Mouse (Mus musculus) neural tube, embryonic 11.5 days (tissue): ENCODE results near the gene Mrps26. TPM values are rescaled to one million over a fixed set of nuclear protein-coding genes. Genes with fewer than 3 reads are reported as not detected.
A peak's percentile ranks its signal among the peaks of the same experiment; 100 is the strongest.
"Not testable (repeated sequence)": the region's sequence is repeated elsewhere in the genome, so short reads cannot be mapped to it uniquely, and the experiment has no call there.

Experiments
- ATAC-seq: fragments of 200-750 bp; cut with Nextera tagmentation; 2 replicates; pipeline ENCODE4 v1.8.0; 2017; ENCODE audit warnings: moderate number of reproducible peaks, mild to moderate bottlenecking, moderate TSS enrichment, moderate library complexity; ENCODE audit not compliant: insufficient read depth, low FRiP score, low TSS enrichment
- DNase-seq: peaks from one replicate; pipeline ENCODE4 v3.0.0-alpha.2; 2015; ENCODE audit warnings: low spot score
- H3K27ac ChIP-seq: fragments of 300-500 bp; sonication (generic); 2 replicates; pipeline ENCODE4 v1.5.1; 2014; ENCODE audit warnings: low read depth, mild to moderate bottlenecking, low read length
- H3K27me3 ChIP-seq: fragments of 300-500 bp; sonication (generic); 2 replicates; pipeline ENCODE4 v1.6.1; 2014; ENCODE audit warnings: mild to moderate bottlenecking, low read length, mixed read lengths; ENCODE audit not compliant: control insufficient read depth, insufficient read depth
- H3K36me3 ChIP-seq: fragments of 300-500 bp; sonication (generic); 2 replicates; pipeline ENCODE4 v1.6.1; 2014; ENCODE audit warnings: mild to moderate bottlenecking, low read length, moderate library complexity, mixed read lengths; ENCODE audit not compliant: control insufficient read depth, insufficient read depth
- H3K4me1 ChIP-seq: fragments of 300-500 bp; sonication (generic); 2 replicates; pipeline ENCODE4 v1.6.1; 2014; ENCODE audit warnings: low read length, mixed read lengths; ENCODE audit not compliant: control insufficient read depth, insufficient read depth
- H3K4me2 ChIP-seq: fragments of 300-500 bp; sonication (generic); 2 replicates; pipeline ENCODE4 v1.6.1; 2014; ENCODE audit warnings: low read depth, mild to moderate bottlenecking, moderate library complexity
- H3K4me3 ChIP-seq: fragments of 300-500 bp; sonication (generic); 2 replicates; pipeline ENCODE4 v1.5.1; 2014; ENCODE audit warnings: low read depth, low read length
- H3K9ac ChIP-seq: fragments of 300-500 bp; sonication (generic); 2 replicates; pipeline ENCODE4 v1.6.1; 2014; ENCODE audit warnings: mild to moderate bottlenecking, low read length
- H3K9me3 ChIP-seq: fragments of 300-500 bp; sonication (generic); 2 replicates; pipeline ENCODE4 v1.6.1; 2016; ENCODE audit warnings: low read length; ENCODE audit not compliant: control insufficient read depth
- WGBS: fragments of 180-500 bp; shearing (Covaris S2); extraction: QIAGEN DNeasy Blood & Tissue Kit; methylation state at CpG from one replicate; pipeline ENCODE4 v1.1.7; 2014; 5-methylcytosine and 5-hydroxymethylcytosine counted together
- polyA plus RNA-seq: library from polyadenylated mRNA; unstranded; fragments of >200 nt; fragmentation: Nextera tagmentation; extraction: Ambion mirVana; gene quantifications from 2 replicates; pipeline ENCODE4 v1.2.1, GENCODE M21; 2014

Mrps26 gene
- 77.0 and 85.8 TPM in 2 replicates for polyA plus RNA-seq

GRCm38 (mm10) chr2:130563212-130564055, at the start of gene Mrps26:
Gene Mrps26, plus strand, starts transcription at chr2:130563742.
- H3K4me3 ChIP-seq = peak within 1 kb of the TSS; percentile 91
- H3K36me3 ChIP-seq = peaks cover 2% of the 10 kb centered on the region; the same call in 1 of the 2 replicates
- DNase-seq = peak; percentile 94
- WGBS = under 1% methylated on average over 55 of the region's 61 CpGs
- H3K4me1 ChIP-seq = 0 out of 2 replicates have a peak, but pooled peaks cover 2% of the 10 kb centered on the region
- H3K9me3 ChIP-seq = no peaks in the 10 kb centered on the region
- peak; percentile 96 for ATAC-seq
- H3K4me2 ChIP-seq = peak within 1 kb of the TSS; percentile 80
- no peak within 1 kb of the TSS for H3K27ac ChIP-seq
- H3K27me3 ChIP-seq = no peaks in the 10 kb centered on the region
- H3K9ac ChIP-seq = peak within 1 kb of the TSS; percentile 83

GRCm38 (mm10) chr2:130513907-130514306, 49.6 kb upstream of the Mrps26 start:
- no peak for ATAC-seq
- 95% methylated on average over 8 of the region's 8 CpGs for WGBS
- H3K9ac ChIP-seq = no peak overlapping the region
- H3K9me3 ChIP-seq = no peaks in the 10 kb centered on the region
- no peak overlapping the region for H3K27ac ChIP-seq
- H3K4me3 ChIP-seq = no peak overlapping the region
- H3K27me3 ChIP-seq = no peaks in the 10 kb centered on the region
- H3K4me2 ChIP-seq = no peak overlapping the region
- no peaks in the 10 kb centered on the region for H3K4me1 ChIP-seq
- DNase-seq = no peak
- H3K36me3 ChIP-seq = peaks cover 3% of the 10 kb centered on the region

GRCm38 (mm10) chr2:130515791-130516190, 47.8 kb upstream of the Mrps26 start:
- Histone ChIP-seq H3K9me3 (no peaks in the 10 kb centered on the region), H3K27ac (no peak overlapping the region), H3K4me3 (no peak overlapping the region), H3K27me3 (no peaks in the 10 kb centered on the region), H3K4me2 (no peak overlapping the region), H3K36me3 (peaks cover 9% of the 10 kb centered on the region), H3K4me1 (no peaks in the 10 kb centered on the region), H3K9ac (no peak overlapping the region)
- DNase-seq (no peak), ATAC-seq (no peak)
- 70% methylated on average over 5 of the region's 5 CpGs for WGBS

GRCm38 (mm10) chr2:130521927-130522326, 41.6 kb upstream of the Mrps26 start:
- Histone ChIP-seq H3K4me1 (no peaks in the 10 kb centered on the region), H3K9ac (no peak overlapping the region), H3K4me2 (no peak overlapping the region), H3K9me3 (no peaks in the 10 kb centered on the region), H3K4me3 (no peak overlapping the region), H3K27ac (no peak overlapping the region), H3K36me3 (peaks cover 7% of the 10 kb centered on the region), H3K27me3 (no peaks in the 10 kb centered on the region)
- DNase-seq (no peak), ATAC-seq (no peak)
- 91% methylated on average over 2 of the region's 2 CpGs for WGBS

GRCm38 (mm10) chr2:130525480-130525879, 38.1 kb upstream of the Mrps26 start:
- H3K9me3 ChIP-seq, H3K36me3 ChIP-seq, ATAC-seq, H3K4me3 ChIP-seq, H3K27me3 ChIP-seq, H3K27ac ChIP-seq, H3K4me2 ChIP-seq, H3K9ac ChIP-seq, DNase-seq, H3K4me1 ChIP-seq: not testable (repeated sequence)
- WGBS = 98% methylated on average over 3 of the region's 4 CpGs

- H3K36me3 ChIP-seq = no peaks in the 10 kb centered on the region
- no peak overlapping the region for H3K27ac ChIP-seq
- H3K4me1 ChIP-seq = no peaks in the 10 kb centered on the region
- ATAC-seq (no peak), DNase-seq (no peak)
- no peaks in the 10 kb centered on the region for H3K9me3 ChIP-seq
- no peak overlapping the region for H3K4me3 ChIP-seq
- 87% methylated on average over 6 of the region's 6 CpGs for WGBS
- H3K27me3 ChIP-seq = no peaks in the 10 kb centered on the region
- H3K9ac ChIP-seq = no peak overlapping the region
- no peak overlapping the region for H3K4me2 ChIP-seq
Measured at GRCm38 (mm10) chr2:130528457-130528856, 35.1 kb upstream of the Mrps26 start.

GRCm38 (mm10) chr2:130529290-130529689, 34.3 kb upstream of the Mrps26 start:
- H3K36me3 ChIP-seq = 0 out of 2 replicates have a peak, but pooled peaks cover 2% of the 10 kb centered on the region
- WGBS = 87% methylated on average over 2 of the region's 2 CpGs

GRCm38 (mm10) chr2:130529925-130530324, 33.6 kb upstream of the Mrps26 start:
- H3K4me2 ChIP-seq = no peak overlapping the region
- no peaks in the 10 kb centered on the region for H3K27me3 ChIP-seq
- no peaks in the 10 kb centered on the region for H3K4me1 ChIP-seq
- H3K4me3 ChIP-seq = no peak overlapping the region
- ATAC-seq (no peak), DNase-seq (no peak)
- H3K27ac ChIP-seq = no peak overlapping the region
- no peaks in the 10 kb centered on the region for H3K9me3 ChIP-seq
- 94% methylated on average over 7 of the region's 7 CpGs for WGBS
- H3K9ac ChIP-seq = no peak overlapping the region
- 0 out of 2 replicates have a peak, but pooled peaks cover 2% of the 10 kb centered on the region for H3K36me3 ChIP-seq

More at GRCm38 (mm10) chr2:130529290-130529689, 34.3 kb upstream of the Mrps26 start:
- Histone ChIP-seq H3K9me3 (no peaks in the 10 kb centered on the region), H3K27me3 (no peaks in the 10 kb centered on the region), H3K27ac (no peak overlapping the region), H3K4me1 (no peaks in the 10 kb centered on the region), H3K9ac (no peak overlapping the region), H3K4me3 (no peak overlapping the region), H3K4me2 (no peak overlapping the region)
- DNase-seq = no peak
- ATAC-seq = no peak

- Histone ChIP-seq H3K9me3 (no peaks in the 10 kb centered on the region), H3K36me3 (0 out of 2 replicates have a peak, but pooled peaks cover 2% of the 10 kb centered on the region), H3K9ac (no peak overlapping the region), H3K4me2 (no peak overlapping the region), H3K4me1 (no peaks in the 10 kb centered on the region), H3K27ac (no peak overlapping the region), H3K4me3 (no peak overlapping the region), H3K27me3 (no peaks in the 10 kb centered on the region)
- no peak for DNase-seq
- no peak for ATAC-seq
- WGBS = 91% methylated on average over 2 of the region's 2 CpGs
Measured at GRCm38 (mm10) chr2:130532201-130532600, 31.3 kb upstream of the Mrps26 start.
